Mouse (Mus musculus): ENCODE data around the gene Pnrc2.

DNA sequence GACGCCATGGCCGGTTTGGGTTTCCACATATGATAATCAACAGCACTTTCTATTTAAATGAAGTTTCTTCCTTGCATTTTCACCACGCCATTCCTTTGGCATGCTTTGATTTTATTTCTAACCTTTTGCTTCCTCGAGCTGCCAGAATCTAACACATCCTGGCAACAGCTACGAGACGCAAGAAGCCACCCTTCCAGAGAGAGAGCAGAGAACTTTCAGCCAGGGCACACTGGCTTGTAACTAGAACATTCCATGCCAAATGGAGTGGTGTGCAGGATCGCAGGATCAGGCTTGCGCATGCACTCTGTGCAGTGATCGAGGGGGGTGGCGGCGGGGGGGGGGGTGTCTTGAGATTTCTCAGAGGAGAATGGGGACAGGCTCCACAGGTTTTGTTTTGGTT is 41.6 kb downstream of the Pnrc2 start:
- TF ChIP-seq POLR2A (IDR thresholded peaks at IDR 0.05; ENCODE audit: control insufficient read depth, extremely low read depth, insufficient read depth, low read length, poor library complexity) (no peak), CTCF (IDR thresholded peaks at IDR 0.05; ENCODE audit: borderline replicate concordance, control insufficient read depth, extremely low read depth, insufficient read depth, low read length, poor library complexity) (no peak)
